In genomic region chr2:4334201-4334600, GRCm38 (mm10) we compare ENCODE assay signal across 9 mouse cellular contexts.
A peak's percentile ranks its signal among the peaks of the same experiment; 100 is the strongest.
DNase-seq lines count a peak whose midpoint lies in the region; ATAC-seq and TF ChIP-seq lines count a peak whose summit lies in the region.
"Had no signal": no experiment of that assay in that cellular context is flagged by ENCODE, and none has a peak within 500 bp of the region (broad histone marks: within the 10 kb centered on the region; RNA-seq: fewer than 3 reads in every experiment).

No protein-coding gene starts in this region.

- no peak overlapping the region for H3K4me2 ChIP-seq in forebrain, embryonic 14.5 days (ENCODE audit: low read length)
- H3K4me2 ChIP-seq in forebrain, embryonic 15.5 days (replicated peaks) = no peak overlapping the region
- H3K4me2 ChIP-seq in hindbrain, postnatal 0 days (ENCODE audit: low read depth, low read length) = no peak overlapping the region

- peak; percentile 39 for DNase-seq in forebrain, embryonic 14.5 days (ENCODE audit: low spot score)
- DNase-seq in urinary bladder, postnatal 14 days (ENCODE audit: low spot score) = peak; percentile 27
- no peak for DNase-seq in urinary bladder, postnatal 10 days (ENCODE audit: low spot score)
- DNase-seq in hindbrain, postnatal 0 days (ENCODE audit: low spot score) = peak; percentile 82
- no peak for DNase-seq in thymus, postnatal 10 days (ENCODE audit: low spot score in 2 of 2)
- DNase-seq in frontal cortex, postnatal 10 days (ENCODE audit: low spot score in 2 of 2) = no peak

- no peaks in the 10 kb centered on the region for H3K27me3 ChIP-seq in forebrain, embryonic 14.5 days (replicated peaks; ENCODE audit: control insufficient read depth, insufficient read depth, low read length)
- no peaks in the 10 kb centered on the region for H3K27me3 ChIP-seq in forebrain, embryonic 15.5 days
- no peaks in the 10 kb centered on the region for H3K27me3 ChIP-seq in hindbrain, postnatal 0 days (ENCODE audit: insufficient read depth, low read length)
- H3K27me3 ChIP-seq: CH12.LX had no signal

- 25% methylated on average over 4 of the region's 4 CpGs for WGBS in forebrain, embryonic 14.5 days
- 28% methylated on average over 4 of the region's 4 CpGs for WGBS in forebrain, embryonic 15.5 days
- WGBS in hindbrain, postnatal 0 days = 17% methylated on average over 4 of the region's 4 CpGs

- H3K36me3 ChIP-seq in forebrain, embryonic 14.5 days (ENCODE audit: control insufficient read depth, insufficient read depth, low read length) = no peaks in the 10 kb centered on the region
- H3K36me3 ChIP-seq in forebrain, embryonic 15.5 days = no peaks in the 10 kb centered on the region
- H3K36me3 ChIP-seq in hindbrain, postnatal 0 days (ENCODE audit: insufficient read depth, low read length) = no peaks in the 10 kb centered on the region

- no peak overlapping the region for H3K4me3 ChIP-seq in forebrain, embryonic 14.5 days (ENCODE audit: low read depth, low read length)
- H3K4me3 ChIP-seq in forebrain, embryonic 15.5 days = no peak overlapping the region
- no peak overlapping the region for H3K4me3 ChIP-seq in hindbrain, postnatal 0 days (ENCODE audit: low read length)

- no peak overlapping the region for H3K9ac ChIP-seq in forebrain, embryonic 14.5 days (ENCODE audit: low read length)
- H3K9ac ChIP-seq in forebrain, embryonic 15.5 days (replicated peaks) = no peak overlapping the region
- no peak overlapping the region for H3K9ac ChIP-seq in hindbrain, postnatal 0 days (replicated peaks; ENCODE audit: low read length)

- no peak overlapping the region for H3K27ac ChIP-seq in forebrain, embryonic 14.5 days (ENCODE audit: low read depth, low read length)
- no peak overlapping the region for H3K27ac ChIP-seq in forebrain, embryonic 15.5 days (replicated peaks)
- H3K27ac ChIP-seq in hindbrain, postnatal 0 days = no peak overlapping the region

- peaks cover 7% of the 10 kb centered on the region; the same call in 1 of the 2 replicates for H3K4me1 ChIP-seq in forebrain, embryonic 14.5 days (ENCODE audit: control insufficient read depth, insufficient read depth, low read length)
- peaks cover 10% of the 10 kb centered on the region; the same call in 1 of the 2 replicates for H3K4me1 ChIP-seq in forebrain, embryonic 15.5 days
- H3K4me1 ChIP-seq in hindbrain, postnatal 0 days (ENCODE audit: insufficient read depth, low read length) = peaks cover 13% of the 10 kb centered on the region; the same call in 1 of the 2 replicates

- ATAC-seq in forebrain, embryonic 14.5 days = no peak
- no peak for ATAC-seq in forebrain, embryonic 15.5 days (replicated peaks)
- peak; percentile 89 for ATAC-seq in hindbrain, postnatal 0 days
- ATAC-seq in inflammation-experienced regulatory T-cells, adult 6 months = no peak

- no peaks in the 10 kb centered on the region for H3K9me3 ChIP-seq in forebrain, embryonic 14.5 days (replicated peaks; ENCODE audit: control insufficient read depth, low read length)
- H3K9me3 ChIP-seq in forebrain, embryonic 15.5 days = no peaks in the 10 kb centered on the region
- no peaks in the 10 kb centered on the region for H3K9me3 ChIP-seq in hindbrain, postnatal 0 days (ENCODE audit: low read length)

- no peak for TF ChIP-seq CTCF in hindbrain, postnatal 0 days (IDR thresholded peaks at IDR 0.05; ENCODE audit: low read depth)

Comparison
In these comparisons a context has a peak if more than half of its experiments do, and no peak if none do; other contexts are left out.
1. DNase-seq: peak in forebrain, embryonic 14.5 days (single experiment), urinary bladder, postnatal 14 days (single experiment) and hindbrain, postnatal 0 days (single experiment); none in urinary bladder, postnatal 10 days (single experiment), thymus, postnatal 10 days (0 of 2) and frontal cortex, postnatal 10 days (0 of 2).